Mouse (Mus musculus) gastrocnemius, adult 2 months (tissue): ENCODE measurements around the gene Ghrhr. TPM values are rescaled to one million over a fixed set of nuclear protein-coding genes. Genes with fewer than 3 reads are reported as not detected.

Source experiments
- DNase-seq: peaks from one replicate; pipeline ENCODE4 v3.0.0; 2022
- H3K27ac ChIP-seq: fragments of 200-600 bp; 2 replicates; pipeline ENCODE4 v1.8.1; 2022; ENCODE audit warnings: mild to moderate bottlenecking
- H3K4me3 ChIP-seq: fragments of 200-600 bp; 2 replicates; pipeline ENCODE4 v1.8.1; 2022; ENCODE audit warnings: mild to moderate bottlenecking, moderate library complexity
- CTCF ChIP-seq: fragments of 200-600 bp; IDR thresholded peaks from 2 replicates; pipeline ENCODE4 v1.8.1; 2022; ENCODE audit warnings: antibody characterized with exemption, mild to moderate bottlenecking, moderate library complexity
- intact Hi-C: fragments of 180-260 bp; cut with DNase I; formaldehyde crosslinking; loops from one replicate; pipeline ENCODE4 v1.15.1; 2025
- total RNA-seq, 2 experiments: library from RNA; stranded (reverse); gene quantifications; 2 replicates each; pipeline ENCODE4 v1.2.3; 2021

The Ghrhr gene
- total RNA-seq, 2 experiments from 2014 or later = not detected

DNA sequence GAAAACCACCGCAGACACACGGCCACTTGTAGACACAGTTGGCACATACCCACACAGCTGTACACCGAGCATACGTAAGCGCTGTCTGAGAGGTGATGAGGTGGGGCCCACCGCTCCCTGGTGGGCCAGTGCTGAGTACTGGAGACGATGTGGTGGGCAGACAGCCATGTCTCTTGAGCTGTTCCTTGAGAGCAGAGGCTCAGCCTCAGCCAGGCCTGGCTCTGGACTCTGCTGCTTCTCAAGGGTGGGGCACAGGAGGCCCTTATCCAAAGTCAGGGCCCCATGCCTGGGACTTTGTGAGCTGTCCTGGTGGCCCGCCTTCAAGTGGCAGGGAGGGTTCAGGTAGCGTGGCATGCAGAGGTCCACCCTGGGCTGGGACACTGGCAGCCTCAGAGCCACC is 33.8 kb upstream of the Ghrhr start:
- H3K27ac ChIP-seq = peak overlapping the region; percentile 87
- TF ChIP-seq CTCF = no peak
- peak overlapping the region; percentile 70 for H3K4me3 ChIP-seq
- intact Hi-C loops = no loop called here
- peak; percentile 65 for DNase-seq

DNA sequence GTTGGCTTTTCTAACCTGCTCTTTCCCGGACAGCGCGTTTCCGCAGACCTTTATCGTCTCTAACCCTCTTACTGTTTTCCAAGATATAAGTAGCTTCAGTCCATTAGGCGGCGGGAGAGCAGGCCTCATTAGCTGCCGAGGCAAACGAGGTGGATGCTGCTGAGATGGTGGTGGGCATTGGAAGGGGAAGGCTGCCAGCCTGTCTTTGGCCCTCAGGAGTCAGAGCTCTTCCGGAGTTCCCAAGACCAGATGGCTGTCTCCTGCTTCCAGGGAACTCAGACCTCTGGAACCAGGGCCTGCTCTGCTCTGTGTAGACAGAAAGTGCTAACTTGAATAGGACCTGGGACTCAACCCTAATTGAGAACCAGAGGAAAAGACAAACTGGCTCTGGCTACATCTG is 32.6 kb upstream of the Ghrhr start:
- intact Hi-C loops = no loop called here
- peak; percentile 17 for DNase-seq
- H3K27ac ChIP-seq = peak overlapping the region; percentile 87
- peak overlapping the region; percentile 70 for H3K4me3 ChIP-seq
- TF ChIP-seq CTCF = no peak

DNA sequence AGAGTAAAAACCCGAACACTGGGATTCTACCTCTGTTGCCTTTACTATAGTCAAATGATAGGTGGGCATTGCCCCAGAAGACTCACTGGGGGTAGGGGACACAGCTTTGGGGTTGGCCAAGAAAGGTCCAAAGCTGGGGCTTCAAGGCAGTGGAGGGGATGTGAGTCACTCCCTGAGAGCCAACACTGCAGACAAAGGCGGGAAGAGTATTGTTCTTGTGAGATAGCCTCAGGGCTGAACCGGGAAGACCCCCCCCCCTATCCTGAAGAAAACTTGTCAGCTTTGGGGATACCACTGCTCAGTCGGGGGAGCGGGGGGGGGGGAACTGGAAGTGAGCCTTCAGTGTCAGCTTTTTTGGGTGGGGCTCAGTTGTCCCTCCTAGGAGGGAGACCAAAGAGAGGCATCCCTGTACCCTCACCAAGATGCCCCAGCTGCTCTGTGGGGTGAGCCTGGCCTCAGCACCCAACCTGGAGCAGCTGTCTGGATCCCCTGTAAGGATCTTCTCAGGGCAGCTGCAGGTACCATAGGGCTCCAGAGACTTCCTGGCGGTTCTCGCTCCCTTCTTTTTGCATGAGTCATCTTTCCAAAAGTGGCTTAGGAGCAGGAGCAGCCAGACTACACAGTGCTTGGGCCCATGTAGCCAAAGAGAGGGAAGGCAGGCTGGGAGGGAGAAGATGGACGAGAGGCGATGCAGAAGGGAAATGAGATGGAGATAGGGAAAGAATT is 31.6 kb upstream of the Ghrhr start:
- H3K27ac ChIP-seq = peak overlapping the region; percentile 87

DNA sequence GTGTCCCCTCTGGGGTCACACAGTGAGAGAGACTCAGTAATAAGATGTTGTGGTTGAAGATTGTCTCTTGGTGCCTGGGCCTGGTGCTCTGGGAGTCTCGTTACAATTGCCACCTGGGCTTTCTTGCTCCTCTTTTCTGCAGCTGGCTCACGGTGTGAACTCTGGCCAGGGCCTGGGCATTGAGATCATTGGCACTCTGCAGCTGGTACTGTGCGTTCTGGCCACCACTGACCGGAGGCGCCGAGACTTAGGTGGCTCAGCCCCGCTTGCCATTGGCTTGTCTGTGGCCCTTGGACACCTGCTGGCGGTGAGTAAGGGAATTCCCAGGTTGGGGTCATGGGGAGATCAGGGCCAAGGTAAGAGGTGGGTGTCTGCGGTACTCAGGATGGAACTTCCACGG is 30.8 kb upstream of the Ghrhr start:
- TF ChIP-seq CTCF = no peak
- Histone ChIP-seq H3K27ac (peak overlapping the region; percentile 87), H3K4me3 (peak overlapping the region; percentile 70)
- intact Hi-C loops = no loop called here
- DNase-seq = peak; percentile 36

More for the DNA sequence above, 31.6 kb upstream of the Ghrhr start:
- DNase-seq = peak; percentile 19
- intact Hi-C loops = no loop called here
- H3K4me3 ChIP-seq = peak overlapping the region; percentile 70
- TF ChIP-seq CTCF = no peak

DNA sequence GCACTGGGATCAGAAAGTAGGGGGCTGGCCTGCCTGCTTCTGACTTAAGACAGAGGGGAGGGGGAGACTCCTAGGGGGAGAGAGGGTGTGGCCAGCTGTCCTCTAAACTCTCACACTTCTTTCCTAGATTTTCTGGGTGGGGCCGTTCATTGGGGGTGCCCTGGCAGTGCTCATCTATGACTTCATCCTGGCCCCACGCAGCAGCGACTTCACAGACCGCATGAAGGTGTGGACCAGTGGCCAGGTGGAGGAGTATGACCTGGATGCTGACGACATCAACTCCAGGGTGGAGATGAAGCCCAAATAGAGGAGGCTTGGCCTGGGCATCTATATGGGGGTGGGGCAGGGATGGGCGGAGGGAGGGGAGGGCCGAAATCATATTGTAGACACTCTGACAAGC is 29.6 kb upstream of the Ghrhr start:
- no peak for TF ChIP-seq CTCF
- Histone ChIP-seq H3K27ac (no peak overlapping the region), H3K4me3 (no peak overlapping the region)
- DNase-seq = no peak
- intact Hi-C loops = no loop called here

DNA sequence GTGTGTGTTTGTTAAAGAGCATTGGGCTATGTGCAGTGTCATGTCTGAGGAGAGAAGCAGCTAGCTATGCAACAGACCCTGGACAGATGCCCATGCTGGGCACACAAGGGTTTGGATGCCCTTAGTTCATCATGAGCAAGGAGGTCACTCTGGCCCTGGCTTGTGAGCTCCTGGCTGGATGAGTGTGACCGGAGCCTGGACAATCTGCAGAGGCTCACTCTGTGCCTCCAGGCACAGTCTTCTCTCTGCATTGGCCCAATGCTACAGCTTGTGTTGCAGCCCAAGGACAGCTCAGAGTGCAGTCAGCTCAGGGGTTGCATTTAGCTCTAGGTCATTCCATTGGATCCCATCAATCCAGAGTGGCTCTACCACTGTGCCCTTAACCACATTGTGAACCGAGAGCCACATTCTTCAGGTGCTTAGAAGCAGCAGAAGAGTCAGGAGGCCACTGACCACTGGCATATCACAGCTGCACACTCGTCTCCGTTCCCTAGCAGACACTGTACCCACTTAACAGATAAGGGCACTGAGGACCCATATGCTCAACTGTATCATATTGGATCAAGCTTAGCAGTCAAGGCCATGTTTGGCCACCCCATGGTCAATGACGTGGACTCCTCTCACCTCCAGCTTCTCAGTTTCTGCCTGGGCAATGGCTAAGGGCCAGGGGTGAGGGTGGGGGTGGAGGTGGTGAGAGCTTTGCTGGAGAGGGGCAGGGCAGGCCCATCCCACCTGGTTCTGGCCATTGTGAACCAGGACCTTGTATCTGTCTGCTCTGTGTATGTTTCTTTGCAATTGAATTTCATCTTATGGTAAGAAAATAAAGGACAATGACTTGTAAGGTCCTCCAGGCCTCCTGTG is 28.2 kb upstream of the Ghrhr start:
- no peak overlapping the region for H3K27ac ChIP-seq
- no peak for TF ChIP-seq CTCF
- H3K4me3 ChIP-seq = no peak overlapping the region
- DNase-seq = no peak
- intact Hi-C loops = no loop called here

DNA sequence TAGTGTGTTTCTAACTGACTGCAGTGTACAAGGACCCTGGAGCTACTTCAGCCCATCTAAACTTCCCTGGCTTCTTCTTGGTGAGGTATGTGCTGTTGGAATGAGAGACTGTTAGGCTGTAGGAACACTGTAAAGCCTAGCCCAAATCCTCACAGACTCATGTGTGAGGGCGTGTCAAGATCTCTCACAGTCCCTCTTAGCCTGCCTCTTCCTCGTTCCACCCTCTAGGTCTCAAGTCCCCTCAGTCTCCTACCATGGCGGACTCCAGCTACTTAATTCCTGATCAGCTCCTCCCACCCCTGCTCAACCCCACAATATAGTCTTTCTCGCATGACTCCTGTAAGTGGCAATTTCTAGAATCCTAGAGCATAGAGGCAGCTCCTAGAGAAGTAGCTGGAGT is 26.9 kb upstream of the Ghrhr start:
- no peak for DNase-seq
- TF ChIP-seq CTCF = no peak
- H3K4me3 ChIP-seq = no peak overlapping the region
- H3K27ac ChIP-seq = no peak overlapping the region
- intact Hi-C loops = no loop called here

DNA sequence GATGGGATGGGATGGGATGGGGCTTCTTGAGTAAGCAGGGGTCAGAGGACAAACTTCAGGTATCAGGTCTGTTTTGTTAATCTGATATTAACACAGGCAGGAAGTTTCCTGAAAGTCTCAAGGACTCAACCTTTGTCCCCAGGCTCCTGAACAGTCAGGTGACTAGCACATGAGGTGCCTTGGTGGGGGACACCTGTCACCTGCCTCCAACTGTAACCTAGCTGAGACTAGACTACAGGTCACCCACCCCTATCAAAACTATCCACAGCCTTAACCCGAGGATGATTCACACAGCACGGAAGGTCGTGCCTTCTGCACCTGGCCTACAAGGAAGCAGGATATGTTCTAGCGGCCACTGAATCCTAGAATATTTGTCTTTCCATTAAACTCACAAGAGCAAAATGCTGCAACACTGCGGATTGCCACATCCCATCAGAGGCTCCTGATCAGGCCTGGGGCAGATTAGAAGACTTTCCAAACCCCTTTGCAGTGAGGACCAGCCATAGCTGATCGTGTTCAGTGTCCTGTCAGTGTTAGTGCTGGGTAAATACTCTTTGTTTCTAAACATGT is 25.6 kb upstream of the Ghrhr start:
- TF ChIP-seq CTCF = no peak
- no peak overlapping the region for H3K27ac ChIP-seq
- H3K4me3 ChIP-seq = no peak overlapping the region
- intact Hi-C loops = no loop called here
- DNase-seq = no peak

DNA sequence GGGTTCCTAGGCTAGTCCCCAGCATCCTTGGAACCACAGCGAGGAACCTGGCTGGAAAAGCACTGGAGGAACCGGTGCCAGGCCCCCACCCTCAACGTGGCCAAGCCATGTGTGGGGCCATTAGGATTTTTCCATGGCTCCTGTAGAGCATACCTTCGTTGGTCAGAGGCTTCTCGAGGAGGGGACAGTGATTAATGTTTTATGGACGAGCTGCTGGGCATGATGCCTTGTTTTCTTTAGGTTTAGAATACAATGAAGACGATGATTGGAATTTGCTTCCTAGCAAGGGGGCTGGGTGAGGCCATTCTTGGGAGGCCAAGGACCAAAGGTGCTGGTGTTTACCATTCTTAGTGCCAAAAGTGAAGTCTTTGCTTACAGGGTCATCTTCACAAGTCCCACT is 24.4 kb upstream of the Ghrhr start:
- intact Hi-C loops = no loop called here

DNA sequence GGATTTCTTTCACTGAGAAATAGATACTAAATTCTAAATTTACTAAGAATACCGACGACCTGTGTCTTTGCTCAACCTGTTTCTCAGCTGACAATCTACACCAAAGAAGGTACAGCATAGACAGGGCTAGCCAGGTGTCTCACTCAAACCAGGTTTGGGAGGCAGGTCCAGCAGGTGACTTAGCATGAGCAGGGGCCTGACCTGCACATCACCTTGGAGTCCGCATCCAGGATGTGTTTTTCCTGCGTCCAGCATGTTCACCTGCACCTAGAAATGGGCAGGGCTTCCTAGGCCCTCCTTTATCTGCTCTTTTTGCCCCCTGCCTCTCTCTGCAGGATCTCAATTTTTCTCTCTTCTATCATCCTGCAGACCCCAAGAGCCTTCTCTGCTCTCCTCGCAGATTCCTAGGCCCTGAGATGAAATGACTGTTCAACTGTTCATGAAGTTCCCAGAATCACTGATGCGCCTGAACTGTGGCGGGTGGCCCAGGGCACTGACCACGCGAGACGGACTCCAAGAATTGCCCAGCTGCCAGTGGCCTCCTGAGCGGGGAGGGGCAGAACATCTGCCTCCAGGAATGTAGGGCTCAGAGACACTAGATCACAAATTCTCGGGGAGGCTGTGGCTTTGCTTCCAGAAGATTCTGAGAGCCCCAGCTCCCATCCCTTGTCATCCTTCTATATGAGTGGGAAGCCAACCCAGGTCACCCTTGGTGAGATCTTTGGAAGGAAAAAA is 22.2 kb upstream of the Ghrhr start:
- Histone ChIP-seq H3K4me3 (no peak overlapping the region), H3K27ac (no peak overlapping the region; the same call in 1 of the 2 replicates)
- DNase-seq = no peak
- no peak for TF ChIP-seq CTCF
- intact Hi-C loops = no loop called here

More for the DNA sequence above, 24.4 kb upstream of the Ghrhr start:
- Histone ChIP-seq H3K4me3 (no peak overlapping the region), H3K27ac (no peak overlapping the region)
- no peak for DNase-seq
- no peak for TF ChIP-seq CTCF

DNA sequence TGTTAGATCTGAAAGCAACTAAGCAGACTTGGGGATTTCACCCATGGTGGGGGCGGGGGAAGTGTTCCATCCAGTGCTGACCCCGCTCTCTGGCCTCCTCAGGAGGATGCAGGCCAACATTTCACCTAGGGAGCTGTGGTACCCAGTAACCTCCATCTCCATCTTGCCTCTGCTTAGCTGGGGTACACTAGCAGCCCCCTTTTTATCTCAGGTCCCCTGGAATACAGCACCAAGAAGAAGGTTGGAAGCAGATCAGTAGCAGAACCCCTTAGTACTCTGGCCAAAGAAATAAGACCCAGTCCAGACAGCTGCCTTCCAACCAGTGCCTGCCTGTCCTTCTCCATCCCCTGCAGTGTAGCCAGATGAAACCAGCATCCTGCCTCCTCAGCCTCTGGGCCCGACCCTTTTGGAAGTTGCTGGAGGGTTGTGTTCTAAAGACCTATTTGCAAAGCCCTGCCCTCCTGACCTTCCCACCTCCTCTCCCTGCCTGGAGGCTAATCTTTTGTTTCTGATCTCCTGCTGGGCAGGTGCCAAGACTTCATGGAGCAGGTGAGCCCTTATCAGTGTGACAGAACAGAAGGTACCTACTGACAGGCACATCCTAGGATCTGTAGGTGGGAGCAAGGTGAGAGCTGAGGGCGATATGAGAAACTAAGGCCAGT is 21.5 kb upstream of the Ghrhr start:
- intact Hi-C loops = no loop called here
- no peak overlapping the region for H3K4me3 ChIP-seq
- peak overlapping the region; percentile 74 for H3K27ac ChIP-seq
- TF ChIP-seq CTCF = no peak
- no peak for DNase-seq

DNA sequence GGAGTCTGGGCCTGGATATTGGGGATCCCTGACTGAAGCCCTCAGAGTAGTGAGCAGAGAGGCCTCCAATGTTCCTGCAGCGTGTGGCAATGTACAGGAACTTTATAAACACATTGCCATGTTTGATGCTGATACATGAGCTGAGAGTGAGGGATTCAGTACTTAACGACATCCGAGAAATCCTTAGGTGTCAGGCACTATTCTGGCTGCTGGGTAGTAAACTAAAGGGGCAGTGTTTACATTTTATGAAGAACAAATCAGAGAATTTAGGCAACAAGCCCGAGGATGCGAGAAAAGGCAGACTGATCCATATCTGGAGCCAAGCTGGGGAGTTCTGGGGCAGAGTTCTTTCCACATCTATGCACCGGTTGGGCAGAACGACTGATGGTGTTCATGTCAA is 20.5 kb upstream of the Ghrhr start:
- no peak for TF ChIP-seq CTCF

More for the DNA sequence above, 20.5 kb upstream of the Ghrhr start:
- Histone ChIP-seq H3K4me3 (no peak overlapping the region), H3K27ac (peak overlapping the region; percentile 74)
- intact Hi-C loops = no loop called here
- no peak for DNase-seq
